Mouse (Mus musculus) ES-Bruce4 (cell line): ENCODE results near the gene Gimap8. TPM values are rescaled to one million over a fixed set of nuclear protein-coding genes. Genes with fewer than 3 reads are reported as not detected.
A peak's percentile ranks its signal among the peaks of the same experiment; 100 is the strongest.

ENCODE experiments used
- H3K27ac ChIP-seq: 2 replicates; pipeline ENCODE4 v1.5.1; 2012; ENCODE audit warnings: low read length, inconsistent platforms; ENCODE audit not compliant: insufficient read depth
- H3K27me3 ChIP-seq: 2 replicates; pipeline ENCODE4 v1.6.1; 2012; ENCODE audit warnings: mild to moderate bottlenecking, low read length, inconsistent platforms; ENCODE audit not compliant: control insufficient read depth, poor library complexity, insufficient read depth, severe bottlenecking
- H3K36me3 ChIP-seq: 2 replicates; pipeline ENCODE4 v1.6.1; 2012; ENCODE audit warnings: inconsistent platforms, mild to moderate bottlenecking, low read length, moderate library complexity; ENCODE audit not compliant: control insufficient read depth, poor library complexity, insufficient read depth, severe bottlenecking
- H3K4me1 ChIP-seq: one replicate; pipeline ENCODE4 v1.8.1; 2011; ENCODE audit warnings: low read length; ENCODE audit not compliant: control insufficient read depth, insufficient read depth
- H3K4me3 ChIP-seq: 2 replicates; pipeline ENCODE4 v1.5.1; 2011; ENCODE audit warnings: low read depth, mild to moderate bottlenecking, low read length
- H3K9ac ChIP-seq: 2 replicates; pipeline ENCODE4 v1.6.1; 2012; ENCODE audit warnings: low read depth, mild to moderate bottlenecking, inconsistent platforms; ENCODE audit not compliant: poor library complexity, severe bottlenecking
- H3K9me3 ChIP-seq: replicated peaks from 2 replicates; pipeline ENCODE4 v1.6.1; 2012; ENCODE audit warnings: mild to moderate bottlenecking, low read length, inconsistent platforms; ENCODE audit not compliant: control insufficient read depth, poor library complexity, insufficient read depth, severe bottlenecking
- CTCF ChIP-seq: IDR thresholded peaks from one replicate; pipeline ENCODE4 v1.8.1; 2011; ENCODE audit warnings: low read depth, low read length
- EP300 ChIP-seq: IDR thresholded peaks from 2 replicates; pipeline ENCODE4 v1.6.1; 2011; ENCODE audit warnings: low read depth, low read length; ENCODE audit not compliant: insufficient read depth
- POLR2A ChIP-seq: IDR thresholded peaks from one replicate; pipeline ENCODE4 v1.8.1; 2011; ENCODE audit warnings: low read length; ENCODE audit not compliant: insufficient read depth
- polyA plus RNA-seq: library from polyadenylated mRNA; stranded (reverse); fragments of >200 nt; gene quantifications from 2 replicates; pipeline ENCODE4 v1.2.4, GENCODE M21; 2011; ENCODE audit warnings: low read depth; ENCODE audit not compliant: missing spikeins, insufficient read depth, insufficient read length

The Gimap8 gene
- polyA plus RNA-seq, 1 experiment, result 0.31 TPM

GRCm38 (mm10) chr6:48645660-48646308 lies 1.2 kb upstream of the Gimap8 start:
- Histone ChIP-seq H3K9ac (no peak overlapping the region), H3K27me3 (no peaks in the 10 kb centered on the region), H3K4me1 (no peaks in the 10 kb centered on the region), H3K4me3 (no peak overlapping the region), H3K27ac (no peak overlapping the region), H3K36me3 (no peaks in the 10 kb centered on the region), H3K9me3 (no peaks in the 10 kb centered on the region)
- TF ChIP-seq CTCF (peak; percentile 74), EP300 (no peak), POLR2A (no peak)

- no peak overlapping the region for H3K4me3 ChIP-seq
- H3K27ac ChIP-seq, result no peak overlapping the region
- no peak overlapping the region for H3K9ac ChIP-seq
- H3K36me3 ChIP-seq, result no peaks in the 10 kb centered on the region
- no peaks in the 10 kb centered on the region for H3K9me3 ChIP-seq
- no peak for TF ChIP-seq EP300
- TF ChIP-seq POLR2A, result no peak
- TF ChIP-seq CTCF, result no peak
- no peaks in the 10 kb centered on the region for H3K27me3 ChIP-seq
- no peaks in the 10 kb centered on the region for H3K4me1 ChIP-seq
Observed at GRCm38 (mm10) chr6:48646309-48646690, 734 bp upstream of the Gimap8 start.

- Histone ChIP-seq H3K4me3 (no peak overlapping the region), H3K36me3 (no peaks in the 10 kb centered on the region), H3K27me3 (no peaks in the 10 kb centered on the region), H3K9ac (no peak overlapping the region), H3K27ac (no peak overlapping the region), H3K4me1 (no peaks in the 10 kb centered on the region), H3K9me3 (no peaks in the 10 kb centered on the region)
- no peak for TF ChIP-seq POLR2A
- TF ChIP-seq CTCF, result no peak
- TF ChIP-seq EP300, result no peak
Observed at GRCm38 (mm10) chr6:48647611-48648010, 577 bp downstream of the Gimap8 start.

GRCm38 (mm10) chr6:48648779-48649178 lies 1.7 kb downstream of the Gimap8 start:
- H3K27ac ChIP-seq, result no peak overlapping the region
- H3K27me3 ChIP-seq, result no peaks in the 10 kb centered on the region
- no peaks in the 10 kb centered on the region for H3K36me3 ChIP-seq
- H3K4me3 ChIP-seq, result no peak overlapping the region
- no peaks in the 10 kb centered on the region for H3K9me3 ChIP-seq
- no peak overlapping the region for H3K9ac ChIP-seq
- no peak for TF ChIP-seq CTCF
- no peak for TF ChIP-seq EP300
- TF ChIP-seq POLR2A, result no peak
- H3K4me1 ChIP-seq, result no peaks in the 10 kb centered on the region

GRCm38 (mm10) chr6:48650041-48650440 lies 3.0 kb downstream of the Gimap8 start:
- no peak overlapping the region for H3K9ac ChIP-seq
- no peak for TF ChIP-seq CTCF
- TF ChIP-seq EP300, result no peak
- TF ChIP-seq POLR2A, result no peak
- H3K4me1 ChIP-seq, result no peaks in the 10 kb centered on the region
- no peaks in the 10 kb centered on the region for H3K27me3 ChIP-seq
- no peak overlapping the region for H3K4me3 ChIP-seq
- no peaks in the 10 kb centered on the region for H3K9me3 ChIP-seq
- H3K36me3 ChIP-seq, result no peaks in the 10 kb centered on the region
- H3K27ac ChIP-seq, result no peak overlapping the region

GRCm38 (mm10) chr6:48658721-48659120 lies 11.7 kb downstream of the Gimap8 start:
- H3K36me3 ChIP-seq, result no peaks in the 10 kb centered on the region
- no peak overlapping the region for H3K9ac ChIP-seq
- H3K4me3 ChIP-seq, result no peak overlapping the region
- TF ChIP-seq POLR2A, result no peak
- TF ChIP-seq EP300, result no peak
- no peak for TF ChIP-seq CTCF
- H3K4me1 ChIP-seq, result no peaks in the 10 kb centered on the region
- no peaks in the 10 kb centered on the region for H3K9me3 ChIP-seq
- no peak overlapping the region for H3K27ac ChIP-seq
- no peaks in the 10 kb centered on the region for H3K27me3 ChIP-seq
